Mouse (Mus musculus) embryonic facial prominence, embryonic 13.5 days (tissue): ENCODE measurements around the gene Nle1. TPM values are rescaled to one million over a fixed set of nuclear protein-coding genes. Genes with fewer than 3 reads are reported as not detected.

Experiments
- ATAC-seq: fragments of 200-750 bp; cut with Nextera tagmentation; 2 replicates; pipeline ENCODE4 v1.8.0; 2017; ENCODE audit warnings: low read depth; ENCODE audit not compliant: insufficient number of reproducible peaks, insufficient read depth, low FRiP score, low TSS enrichment
- H3K27ac ChIP-seq: fragments of 300-500 bp; sonication (generic); 2 replicates; pipeline ENCODE4 v1.5.1; 2015; ENCODE audit warnings: moderate library complexity, mild to moderate bottlenecking, inconsistent platforms
- H3K27me3 ChIP-seq: fragments of 300-500 bp; sonication (generic); 2 replicates; pipeline ENCODE4 v1.6.1; 2015; ENCODE audit warnings: mild to moderate bottlenecking, inconsistent platforms
- H3K36me3 ChIP-seq: fragments of 300-500 bp; sonication (generic); 2 replicates; pipeline ENCODE4 v1.6.1; 2015; ENCODE audit warnings: mild to moderate bottlenecking, inconsistent platforms
- H3K4me1 ChIP-seq: fragments of 300-500 bp; sonication (generic); 2 replicates; pipeline ENCODE4 v1.6.1; 2015; ENCODE audit warnings: inconsistent platforms
- H3K4me2 ChIP-seq: fragments of 300-500 bp; sonication (generic); 2 replicates; pipeline ENCODE4 v1.6.1; 2015; ENCODE audit warnings: moderate library complexity, mild to moderate bottlenecking, inconsistent platforms
- H3K4me3 ChIP-seq: fragments of 300-500 bp; sonication (generic); 2 replicates; pipeline ENCODE4 v1.5.1; 2015; ENCODE audit warnings: mild to moderate bottlenecking, inconsistent platforms
- H3K9ac ChIP-seq: fragments of 300-500 bp; sonication (generic); 2 replicates; pipeline ENCODE4 v1.6.1; 2015; ENCODE audit warnings: mild to moderate bottlenecking, inconsistent platforms
- H3K9me3 ChIP-seq: fragments of 300-500 bp; sonication (generic); 2 replicates; pipeline ENCODE4 v1.6.1; 2016; ENCODE audit warnings: inconsistent platforms
- WGBS: fragments of 180-500 bp; shearing (Covaris S2); methylation state at CpG from one replicate; pipeline ENCODE4 v1.1.7; 2015; ENCODE audit warnings: mixed read lengths; 5-methylcytosine and 5-hydroxymethylcytosine counted together
- polyA plus RNA-seq: library from polyadenylated mRNA; unstranded; fragments of >200 nt; fragmentation: Nextera tagmentation; extraction: Ambion mirVana; gene quantifications from 2 replicates; pipeline ENCODE4 v1.2.1, GENCODE M21; 2015

The Nle1 gene
- polyA plus RNA-seq, 1 experiment from 2014 or later, result 36.1 TPM

- Histone ChIP-seq H3K4me2 (no peak overlapping the region), H3K27me3 (0 out of 2 replicates have a peak, but pooled peaks cover 2% of the 10 kb centered on the region), H3K36me3 (peaks cover 13% of the 10 kb centered on the region; the same call in 1 of the 2 replicates), H3K9ac (no peak overlapping the region), H3K4me1 (peaks cover 17% of the 10 kb centered on the region), H3K9me3 (no peaks in the 10 kb centered on the region), H3K4me3 (no peak overlapping the region), H3K27ac (no peak overlapping the region)
- 93% methylated on average over 3 of the region's 3 CpGs for WGBS
- ATAC-seq, result no peak
Observed at GRCm38 (mm10) chr11:82886559-82886958, 21.7 kb downstream of the Nle1 start.

GRCm38 (mm10) chr11:82883180-82883579 lies 25.0 kb downstream of the Nle1 start:
- 65% methylated on average over 8 of the region's 8 CpGs for WGBS
- no peak overlapping the region for H3K9ac ChIP-seq
- H3K4me2 ChIP-seq, result no peak overlapping the region
- ATAC-seq, result no peak
- H3K36me3 ChIP-seq, result peaks cover 26% of the 10 kb centered on the region
- no peak overlapping the region for H3K4me3 ChIP-seq
- no peak overlapping the region for H3K27ac ChIP-seq
- no peaks in the 10 kb centered on the region for H3K4me1 ChIP-seq
- H3K9me3 ChIP-seq, result no peaks in the 10 kb centered on the region
- H3K27me3 ChIP-seq, result no peaks in the 10 kb centered on the region

- Histone ChIP-seq H3K4me1 (no peaks in the 10 kb centered on the region), H3K4me2 (no peak overlapping the region), H3K27ac (no peak overlapping the region), H3K9ac (no peak overlapping the region), H3K36me3 (peaks cover 21% of the 10 kb centered on the region), H3K9me3 (no peaks in the 10 kb centered on the region), H3K27me3 (no peaks in the 10 kb centered on the region), H3K4me3 (no peak overlapping the region)
- WGBS, result 83% methylated on average over 7 of the region's 7 CpGs
- no peak for ATAC-seq
Observed at GRCm38 (mm10) chr11:82877726-82878344, 30.4 kb downstream of the Nle1 start.

GRCm38 (mm10) chr11:82875631-82876030 lies 32.6 kb downstream of the Nle1 start:
- Histone ChIP-seq H3K27me3 (no peaks in the 10 kb centered on the region), H3K9ac (no peak overlapping the region), H3K4me2 (no peak overlapping the region), H3K9me3 (no peaks in the 10 kb centered on the region), H3K4me3 (no peak overlapping the region), H3K27ac (no peak overlapping the region), H3K4me1 (no peaks in the 10 kb centered on the region), H3K36me3 (peaks cover 11% of the 10 kb centered on the region)
- 86% methylated on average over 5 of the region's 5 CpGs for WGBS
- ATAC-seq, result no peak

GRCm38 (mm10) chr11:82874924-82875323 lies 33.3 kb downstream of the Nle1 start:
- no peak overlapping the region for H3K9ac ChIP-seq
- H3K9me3 ChIP-seq, result no peaks in the 10 kb centered on the region
- peaks cover 9% of the 10 kb centered on the region for H3K36me3 ChIP-seq
- 0 out of 2 replicates have a peak, but pooled peaks cover 3% of the 10 kb centered on the region for H3K4me1 ChIP-seq
- H3K4me2 ChIP-seq, result no peak overlapping the region
- H3K4me3 ChIP-seq, result no peak overlapping the region
- 72% methylated on average over 5 of the region's 5 CpGs for WGBS
- no peaks in the 10 kb centered on the region for H3K27me3 ChIP-seq
- no peak for ATAC-seq
- no peak overlapping the region for H3K27ac ChIP-seq

- peak within 1 kb of the TSS; percentile 80 for H3K9ac ChIP-seq
- 0 out of 2 replicates have a peak, but pooled peaks cover 3% of the 10 kb centered on the region for H3K4me1 ChIP-seq
- H3K27me3 ChIP-seq, result no peaks in the 10 kb centered on the region
- WGBS, result under 1% methylated on average over 41 of the region's 43 CpGs
- ATAC-seq, result peak; percentile 93
- H3K9me3 ChIP-seq, result no peaks in the 10 kb centered on the region
- no peaks in the 10 kb centered on the region for H3K36me3 ChIP-seq
- H3K4me2 ChIP-seq, result peak within 1 kb of the TSS; percentile 74
- H3K27ac ChIP-seq, result 0 out of 2 replicates have a peak within 1 kb of the TSS, but pooled peaks have one; percentile 11
- peak within 1 kb of the TSS; percentile 87 for H3K4me3 ChIP-seq
Observed at GRCm38 (mm10) chr11:82871031-82871446, 37.2 kb downstream of the Nle1 start, which contains the start of gene Rffl. Rffl (minus strand) TSS chr11:82871210.

- H3K4me3 ChIP-seq, result peak overlapping the region; percentile 87
- no peaks in the 10 kb centered on the region for H3K36me3 ChIP-seq
- peak; percentile 13; the same call in 1 of the 2 replicates for ATAC-seq
- H3K9ac ChIP-seq, result peak overlapping the region; percentile 80
- peak overlapping the region; percentile 74 for H3K4me2 ChIP-seq
- 3% methylated on average over 36 of the region's 36 CpGs for WGBS
- H3K27ac ChIP-seq, result 0 out of 2 replicates have a peak overlapping the region, but pooled peaks have one; percentile 11
- 0 out of 2 replicates have a peak, but pooled peaks cover 3% of the 10 kb centered on the region for H3K4me1 ChIP-seq
- no peaks in the 10 kb centered on the region for H3K9me3 ChIP-seq
- H3K27me3 ChIP-seq, result no peaks in the 10 kb centered on the region
Observed at GRCm38 (mm10) chr11:82870173-82871030, 37.8 kb downstream of the Nle1 start.

- no peaks in the 10 kb centered on the region for H3K36me3 ChIP-seq
- WGBS, result 62% methylated on average over 9 of the region's 9 CpGs
- no peak overlapping the region for H3K27ac ChIP-seq
- H3K4me1 ChIP-seq, result 0 out of 2 replicates have a peak, but pooled peaks cover 3% of the 10 kb centered on the region
- H3K9ac ChIP-seq, result no peak overlapping the region
- no peak for ATAC-seq
- H3K4me3 ChIP-seq, result peak overlapping the region; percentile 87
- H3K27me3 ChIP-seq, result no peaks in the 10 kb centered on the region
- H3K9me3 ChIP-seq, result no peaks in the 10 kb centered on the region
- peak overlapping the region; percentile 74 for H3K4me2 ChIP-seq
Observed at GRCm38 (mm10) chr11:82869506-82870172, 38.6 kb downstream of the Nle1 start.

GRCm38 (mm10) chr11:82867956-82868355 lies 40.3 kb downstream of the Nle1 start:
- WGBS, result 76% methylated on average over 5 of the region's 5 CpGs
- no peak overlapping the region for H3K4me3 ChIP-seq
- no peak for ATAC-seq
- H3K36me3 ChIP-seq, result no peaks in the 10 kb centered on the region
- no peaks in the 10 kb centered on the region for H3K9me3 ChIP-seq
- no peak overlapping the region for H3K9ac ChIP-seq
- H3K27ac ChIP-seq, result no peak overlapping the region
- 0 out of 2 replicates have a peak, but pooled peaks cover 3% of the 10 kb centered on the region for H3K4me1 ChIP-seq
- H3K27me3 ChIP-seq, result no peaks in the 10 kb centered on the region
- no peak overlapping the region for H3K4me2 ChIP-seq

- Histone ChIP-seq H3K9me3 (no peaks in the 10 kb centered on the region), H3K4me2 (no peak overlapping the region), H3K27ac (no peak overlapping the region), H3K36me3 (no peaks in the 10 kb centered on the region), H3K9ac (no peak overlapping the region), H3K4me1 (0 out of 2 replicates have a peak, but pooled peaks cover 3% of the 10 kb centered on the region), H3K4me3 (no peak overlapping the region), H3K27me3 (no peaks in the 10 kb centered on the region)
- ATAC-seq, result no peak
- 46% methylated on average over 7 of the region's 7 CpGs for WGBS
Observed at GRCm38 (mm10) chr11:82866850-82867564, 41.2 kb downstream of the Nle1 start.

- no peak for ATAC-seq
- WGBS, result 78% methylated on average over 10 of the region's 10 CpGs
- H3K4me2 ChIP-seq, result no peak overlapping the region
- no peak overlapping the region for H3K4me3 ChIP-seq
- no peaks in the 10 kb centered on the region for H3K9me3 ChIP-seq
- no peak overlapping the region for H3K27ac ChIP-seq
- H3K4me1 ChIP-seq, result peaks cover 10% of the 10 kb centered on the region; the same call in 1 of the 2 replicates
- no peaks in the 10 kb centered on the region for H3K27me3 ChIP-seq
- H3K36me3 ChIP-seq, result no peaks in the 10 kb centered on the region
- H3K9ac ChIP-seq, result no peak overlapping the region
Observed at GRCm38 (mm10) chr11:82865957-82866356, 42.3 kb downstream of the Nle1 start.
